Mouse (Mus musculus) thymus, adult 2 months (tissue): ENCODE data around the gene Rpap3. TPM values are rescaled to one million over a fixed set of nuclear protein-coding genes. Genes with fewer than 3 reads are reported as not detected.

Experiments used
- DNase-seq: peaks from one replicate; pipeline ENCODE4 v3.0.0; 2021
- H3K27ac ChIP-seq: fragments of 200-500 bp; 2 replicates; pipeline ENCODE4 v1.5.1; 2012; ENCODE audit warnings: low read length, control low read depth; ENCODE audit not compliant: control insufficient read depth, insufficient read depth
- H3K27me3 ChIP-seq: fragments of 200-500 bp; 2 replicates; pipeline ENCODE4 v1.6.1; 2012; ENCODE audit warnings: mild to moderate bottlenecking, low read length, moderate library complexity, mixed read lengths; ENCODE audit not compliant: control insufficient read depth, insufficient read depth
- H3K36me3 ChIP-seq: fragments of 200-500 bp; 2 replicates; pipeline ENCODE4 v1.6.1; 2012; ENCODE audit warnings: mild to moderate bottlenecking, low read length, moderate library complexity; ENCODE audit not compliant: control insufficient read depth, insufficient read depth
- H3K4me1 ChIP-seq: fragments of 200-500 bp; replicated peaks from 2 replicates; pipeline ENCODE4 v1.6.1; 2012; ENCODE audit warnings: low read length; ENCODE audit not compliant: control insufficient read depth, insufficient read depth
- H3K4me3 ChIP-seq: fragments of 200-500 bp; 2 replicates; pipeline ENCODE4 v1.5.1; 2012; ENCODE audit warnings: mild to moderate bottlenecking, low read length, control low read depth, moderate library complexity; ENCODE audit not compliant: control insufficient read depth, insufficient read depth
- CTCF ChIP-seq: fragments of 200-500 bp; IDR thresholded peaks from 2 replicates; pipeline ENCODE4 v1.5.1; 2012; ENCODE audit warnings: mild to moderate bottlenecking, control low read depth, low read length, moderate library complexity, borderline replicate concordance; ENCODE audit not compliant: control insufficient read depth, poor library complexity, insufficient read depth; ENCODE audit errors: extremely low read depth
- POLR2A ChIP-seq: fragments of 200-500 bp; IDR thresholded peaks from 2 replicates; pipeline ENCODE4 v1.6.1; 2012; ENCODE audit warnings: mild to moderate bottlenecking, low read length, control low read depth, moderate library complexity; ENCODE audit not compliant: control insufficient read depth, poor library complexity, insufficient read depth; ENCODE audit errors: extremely low read depth
- WGBS: fragments of 180-500 bp; shearing (Covaris S2); methylation state at CpG from one replicate; pipeline ENCODE4 v1.1.7; 2018; 5-methylcytosine and 5-hydroxymethylcytosine counted together
- polyA plus RNA-seq: library from polyadenylated mRNA; depleted of rRNA; stranded (reverse); fragments of >200 nt; gene quantifications from 2 replicates; pipeline ENCODE4 v1.2.3, GENCODE M21; 2012

Gene Rpap3
- polyA plus RNA-seq, 1 experiment = 6.0 TPM

GRCm38 (mm10) chr15:97749841-97750240 lies 44.2 kb upstream of the Rpap3 start:
- Histone ChIP-seq H3K4me1 (peaks cover 53% of the 10 kb centered on the region), H3K27ac (peak overlapping the region; percentile 89), H3K4me3 (peak overlapping the region; percentile 87), H3K36me3 (peaks cover 15% of the 10 kb centered on the region), H3K27me3 (no peaks in the 10 kb centered on the region)
- WGBS = 7% methylated on average over 13 of the region's 13 CpGs
- TF ChIP-seq CTCF (0 out of 2 replicates have a peak, but pooled peaks have one; percentile 15), POLR2A (0 out of 2 replicates have a peak, but pooled peaks have one; percentile 22)
- DNase-seq = no peak

DNA sequence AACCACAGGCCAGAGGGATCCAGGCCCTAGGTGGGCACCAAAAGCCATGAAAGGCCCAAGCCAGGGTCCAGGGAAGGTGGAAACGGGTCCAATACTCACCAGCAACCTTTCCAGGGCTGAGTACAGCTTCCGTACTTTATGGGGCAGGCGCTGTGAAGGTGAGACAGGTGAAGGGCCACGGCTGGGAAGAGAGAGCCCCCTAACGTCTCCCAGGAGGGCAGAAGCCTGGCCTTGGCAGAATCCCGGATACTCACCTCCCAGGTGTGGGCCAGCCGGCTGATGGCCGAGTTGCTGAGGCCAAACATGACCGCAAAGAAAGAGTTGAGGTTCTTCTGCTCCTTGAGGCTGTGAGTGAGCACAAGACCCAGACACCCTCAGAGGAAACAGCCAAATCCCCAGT lies 43.8 kb upstream of the Rpap3 start:
- H3K4me3 ChIP-seq = peak overlapping the region; percentile 87

GRCm38 (mm10) chr15:97748964-97749363 lies 43.3 kb upstream of the Rpap3 start:
- TF ChIP-seq CTCF (no peak), POLR2A (no peak)
- Histone ChIP-seq H3K27ac (peak overlapping the region; percentile 89), H3K36me3 (peaks cover 15% of the 10 kb centered on the region), H3K4me3 (peak overlapping the region; percentile 87), H3K4me1 (peaks cover 60% of the 10 kb centered on the region), H3K27me3 (no peaks in the 10 kb centered on the region)
- DNase-seq = no peak
- WGBS = 56% methylated on average over 4 of the region's 4 CpGs

More for the DNA sequence above, 43.8 kb upstream of the Rpap3 start:
- TF ChIP-seq POLR2A = no peak
- TF ChIP-seq CTCF = no peak
- Histone ChIP-seq H3K4me1 (peaks cover 56% of the 10 kb centered on the region), H3K36me3 (peaks cover 15% of the 10 kb centered on the region), H3K27me3 (no peaks in the 10 kb centered on the region), H3K27ac (peak overlapping the region; percentile 89)
- 34% methylated on average over 9 of the region's 9 CpGs for WGBS
- DNase-seq = no peak

GRCm38 (mm10) chr15:97748309-97748708 lies 42.7 kb upstream of the Rpap3 start:
- peak; percentile 72 for TF ChIP-seq POLR2A
- TF ChIP-seq CTCF = no peak
- WGBS = 7% methylated on average over 10 of the region's 10 CpGs

GRCm38 (mm10) chr15:97747486-97747885 lies 41.9 kb upstream of the Rpap3 start:
- TF ChIP-seq POLR2A (no peak), CTCF (no peak)
- no peak for DNase-seq
- Histone ChIP-seq H3K4me3 (0 out of 2 replicates have a peak overlapping the region, but pooled peaks have one; percentile 87), H3K4me1 (peaks cover 75% of the 10 kb centered on the region), H3K27me3 (no peaks in the 10 kb centered on the region), H3K27ac (peak overlapping the region; percentile 89), H3K36me3 (peaks cover 15% of the 10 kb centered on the region)
- WGBS = 71% methylated on average over 4 of the region's 4 CpGs

More at GRCm38 (mm10) chr15:97748309-97748708, 42.7 kb upstream of the Rpap3 start:
- H3K27ac ChIP-seq = peak overlapping the region; percentile 89
- DNase-seq = peak; percentile 77
- H3K27me3 ChIP-seq = no peaks in the 10 kb centered on the region
- H3K36me3 ChIP-seq = peaks cover 15% of the 10 kb centered on the region
- peak overlapping the region; percentile 87 for H3K4me3 ChIP-seq
- peaks cover 67% of the 10 kb centered on the region for H3K4me1 ChIP-seq

DNA sequence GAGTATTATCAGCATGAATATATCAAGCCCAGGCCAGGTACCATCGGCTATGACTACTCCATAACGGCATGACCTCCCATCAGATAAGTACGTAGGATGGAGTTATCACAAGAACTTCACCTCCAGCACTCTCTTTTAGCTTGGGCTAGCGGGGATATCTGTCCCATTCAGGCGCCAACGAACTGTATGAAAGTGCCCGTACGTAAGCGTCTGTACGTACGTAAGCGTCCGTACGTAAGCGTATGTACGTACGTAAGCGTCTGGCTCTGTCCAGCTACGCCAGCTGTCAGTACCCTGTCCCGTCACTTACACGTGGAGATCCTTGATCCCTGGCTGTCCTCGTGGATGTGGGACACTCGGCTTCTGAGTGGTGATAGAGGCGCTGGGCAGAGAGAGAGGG lies 41.1 kb upstream of the Rpap3 start:
- Histone ChIP-seq H3K4me3 (peak overlapping the region; percentile 12), H3K4me1 (peaks cover 82% of the 10 kb centered on the region), H3K27me3 (no peaks in the 10 kb centered on the region), H3K27ac (peak overlapping the region; percentile 89), H3K36me3 (peaks cover 15% of the 10 kb centered on the region)
- no peak for DNase-seq
- TF ChIP-seq CTCF (no peak), POLR2A (no peak)
- 96% methylated on average over 24 of the region's 24 CpGs for WGBS
